Mouse (Mus musculus): ENCODE results near the gene Mospd3. TPM values are rescaled to one million over a fixed set of nuclear protein-coding genes. Genes with fewer than 3 reads are reported as not detected.
A peak's percentile ranks its signal among the peaks of the same experiment; 100 is the strongest.

Gene Mospd3
- polyA plus RNA-seq, 1 experiment from 2014 or later: 14.0 TPM

DNA sequence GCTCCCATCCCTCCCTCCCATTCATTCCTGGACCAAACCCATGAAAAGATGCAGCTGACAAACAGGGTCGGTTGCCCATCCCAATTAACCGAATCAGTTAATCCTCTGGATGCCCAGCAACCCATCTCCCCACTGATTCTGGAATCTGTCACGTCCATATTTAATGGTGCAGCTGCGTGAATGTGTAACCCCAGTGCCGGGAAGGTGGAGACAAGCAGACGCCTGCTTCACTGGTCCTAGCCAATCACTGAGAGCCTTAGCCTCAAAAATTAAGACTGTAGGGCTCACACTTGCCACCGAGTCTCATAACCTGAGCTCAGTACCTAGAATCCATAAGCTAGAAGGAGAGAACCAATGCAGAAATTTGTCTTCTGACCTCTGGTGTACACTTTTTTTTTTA, 4.9 kb downstream of the Mospd3 start:
- Histone ChIP-seq H3K9me3 (replicated peaks) (no peaks in the 10 kb centered on the region; the same call in 1 of the 2 replicates), H3K27ac (replicated peaks) (no peak overlapping the region), H3K4me3 (no peak overlapping the region), H3K4me1 (peaks cover 22% of the 10 kb centered on the region), H3K27me3 (ENCODE audit: low read depth, poor library complexity, severe bottlenecking) (no peaks in the 10 kb centered on the region), H3K36me3 (peaks cover 18% of the 10 kb centered on the region)
- WGBS: 80% methylated on average over 7 of the region's 7 CpGs
- no peak for DNase-seq (ENCODE audit: low spot score)

- Histone ChIP-seq H3K27me3 (ENCODE audit: low read depth, poor library complexity, severe bottlenecking) (no peaks in the 10 kb centered on the region), H3K4me1 (no peaks in the 10 kb centered on the region; the same call in 1 of the 2 replicates), H3K27ac (replicated peaks) (no peak overlapping the region), H3K4me3 (no peak overlapping the region), H3K36me3 (no peaks in the 10 kb centered on the region), H3K9me3 (replicated peaks) (no peaks in the 10 kb centered on the region; the same call in 1 of the 2 replicates)
- 83% methylated on average over 5 of the region's 5 CpGs for WGBS
- no peak for DNase-seq (ENCODE audit: low spot score)
These were observed 10.4 kb downstream of the Mospd3 start for GRCm38 (mm10) chr5:137590507-137590906.

DNA sequence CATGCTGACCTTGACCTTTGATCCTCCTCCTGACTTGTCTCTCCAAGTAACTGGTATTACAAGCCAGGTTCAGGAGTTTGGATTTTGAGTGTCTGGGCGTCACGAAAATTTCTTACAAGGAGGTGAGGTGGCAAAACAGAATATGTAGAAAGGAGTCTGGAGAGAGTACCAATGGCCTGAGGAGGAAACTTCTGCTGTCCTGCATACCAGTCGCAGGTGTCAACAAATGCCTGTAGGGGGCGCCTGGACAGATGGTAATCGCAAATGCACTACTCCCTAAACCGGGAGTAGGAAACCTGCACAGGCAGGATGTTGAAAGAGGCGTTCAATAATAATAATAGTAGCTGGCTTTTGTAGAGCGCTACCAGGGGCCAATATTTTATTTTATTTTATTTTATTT, 15.9 kb downstream of the Mospd3 start:
- Histone ChIP-seq H3K36me3 (no peaks in the 10 kb centered on the region), H3K9me3 (replicated peaks) (no peaks in the 10 kb centered on the region; the same call in 1 of the 2 replicates), H3K4me3 (no peak overlapping the region), H3K27me3 (ENCODE audit: low read depth, poor library complexity, severe bottlenecking) (peaks cover 35% of the 10 kb centered on the region), H3K4me1 (peaks cover 19% of the 10 kb centered on the region), H3K27ac (replicated peaks) (no peak overlapping the region)
- DNase-seq (ENCODE audit: low spot score): peak; percentile 47
- 39% methylated on average over 8 of the region's 8 CpGs for WGBS

DNA sequence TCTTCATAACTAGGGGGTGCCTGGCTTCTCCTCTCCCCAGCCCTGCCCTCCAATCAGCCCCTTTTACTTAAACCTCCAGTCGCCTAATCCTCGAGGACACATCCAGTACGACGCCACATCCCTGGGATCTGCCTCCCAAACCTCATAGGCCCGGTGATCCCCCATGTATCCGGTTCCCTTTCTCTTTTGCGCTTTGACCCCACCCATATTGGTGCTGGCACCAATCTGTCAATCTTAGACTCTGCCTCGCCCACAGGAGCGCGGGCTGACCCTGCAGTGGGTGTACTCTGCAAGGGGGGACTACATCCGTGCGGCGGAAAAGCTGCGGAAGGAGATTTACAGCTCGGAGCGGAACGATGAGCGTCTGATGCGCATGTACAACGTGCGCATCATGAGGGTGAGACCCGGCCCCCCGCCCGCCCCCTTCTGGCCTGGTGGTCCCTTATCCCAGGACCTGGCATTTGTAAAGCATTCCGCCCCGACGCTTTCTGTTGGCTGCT, 17.1 kb downstream of the Mospd3 start:
- peak; percentile 69 for DNase-seq (ENCODE audit: low spot score)
- H3K27me3 ChIP-seq (ENCODE audit: low read depth, poor library complexity, severe bottlenecking): peaks cover 35% of the 10 kb centered on the region
- H3K27ac ChIP-seq (replicated peaks): peak overlapping the region; percentile 61
- H3K4me1 ChIP-seq: peaks cover 19% of the 10 kb centered on the region
- H3K36me3 ChIP-seq: no peaks in the 10 kb centered on the region
- peak overlapping the region; percentile 51 for H3K4me3 ChIP-seq
- no peaks in the 10 kb centered on the region; the same call in 1 of the 2 replicates for H3K9me3 ChIP-seq (replicated peaks)
- WGBS: 16% methylated on average over 27 of the region's 27 CpGs

DNA sequence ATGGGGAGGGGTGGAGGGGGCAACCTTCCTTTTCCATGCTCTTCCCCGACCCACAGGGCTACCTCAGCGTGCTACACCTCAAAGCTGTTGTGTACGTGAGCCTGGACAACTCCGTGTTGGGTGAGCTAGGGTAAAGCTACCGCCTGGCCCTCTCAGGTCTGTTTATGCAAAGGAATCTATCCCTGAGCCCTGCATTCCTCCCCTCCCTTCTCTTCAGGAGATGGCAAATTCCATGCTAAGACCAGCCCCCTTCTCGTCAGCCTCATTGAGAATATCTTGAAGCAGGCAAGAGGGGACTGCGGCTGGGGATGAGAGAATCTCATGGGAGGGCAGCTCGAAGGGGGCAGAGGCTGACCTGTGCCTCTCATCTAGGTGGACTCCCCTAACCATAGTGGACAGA, 18.2 kb downstream of the Mospd3 start:
- Histone ChIP-seq H3K4me1 (peaks cover 19% of the 10 kb centered on the region), H3K9me3 (replicated peaks) (no peaks in the 10 kb centered on the region; the same call in 1 of the 2 replicates), H3K4me3 (no peak overlapping the region), H3K27ac (replicated peaks) (no peak overlapping the region), H3K36me3 (no peaks in the 10 kb centered on the region), H3K27me3 (ENCODE audit: low read depth, poor library complexity, severe bottlenecking) (peaks cover 37% of the 10 kb centered on the region)
- no peak for DNase-seq (ENCODE audit: low spot score)
- WGBS: 45% methylated on average over 8 of the region's 8 CpGs

DNA sequence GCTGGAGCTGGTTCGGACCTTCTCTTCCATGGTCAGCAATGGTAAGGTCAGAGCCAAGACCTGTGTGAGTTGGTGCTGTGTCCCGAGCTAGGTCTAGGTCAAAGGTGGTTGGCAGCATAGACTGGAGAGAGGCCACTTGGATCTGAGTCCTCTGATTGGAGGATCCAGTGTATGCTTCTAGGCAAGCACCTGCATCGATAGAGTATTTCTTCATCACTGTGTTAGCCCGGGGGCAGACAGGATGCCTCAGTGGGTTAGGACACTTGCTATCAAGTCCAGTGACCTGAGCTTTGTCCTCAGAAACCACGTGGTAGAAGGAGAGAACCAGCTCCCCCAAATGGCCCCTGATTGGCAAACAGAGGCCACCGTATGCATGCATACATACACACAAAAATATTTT, 20.6 kb downstream of the Mospd3 start:
- Histone ChIP-seq H3K27ac (replicated peaks) (no peak overlapping the region), H3K4me1 (peaks cover 19% of the 10 kb centered on the region), H3K27me3 (ENCODE audit: low read depth, poor library complexity, severe bottlenecking) (peaks cover 42% of the 10 kb centered on the region), H3K36me3 (no peaks in the 10 kb centered on the region), H3K9me3 (replicated peaks) (no peaks in the 10 kb centered on the region), H3K4me3 (no peak overlapping the region)
- WGBS: 81% methylated on average over 6 of the region's 6 CpGs
- DNase-seq (ENCODE audit: low spot score): no peak

DNA sequence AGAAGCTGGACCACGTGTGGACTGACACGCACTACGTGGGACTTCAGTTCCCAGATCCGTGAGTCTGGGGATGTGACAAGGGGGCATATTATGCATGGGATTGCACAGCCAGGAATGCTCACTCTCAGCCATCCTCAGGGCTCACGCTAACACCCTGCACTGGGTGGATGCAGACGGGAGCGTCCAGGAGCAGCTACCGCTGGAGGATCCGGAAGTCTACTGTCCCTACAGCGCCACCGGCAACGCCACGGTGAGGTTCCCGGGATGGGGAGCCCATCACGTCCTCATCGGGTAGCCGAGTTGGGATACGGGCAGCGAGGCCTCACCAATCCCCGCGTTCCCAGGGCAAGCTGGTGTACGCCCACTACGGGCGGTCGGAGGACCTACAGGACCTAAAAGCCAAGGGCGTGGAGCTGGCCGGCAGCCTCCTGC, 26.4 kb downstream of the Mospd3 start:
- whole genome bisulfite sequencing: 7% methylated on average over 27 of the region's 27 CpGs
- Histone ChIP-seq H3K27ac (replicated peaks) (peak overlapping the region; percentile 60; the same call in 1 of the 2 replicates), H3K9me3 (replicated peaks) (no peaks in the 10 kb centered on the region), H3K27me3 (ENCODE audit: low read depth, poor library complexity, severe bottlenecking) (peaks cover 26% of the 10 kb centered on the region), H3K4me1 (peaks cover 18% of the 10 kb centered on the region), H3K4me3 (peak overlapping the region; percentile 49), H3K36me3 (no peaks in the 10 kb centered on the region)
- peak; percentile 51 for DNase-seq (ENCODE audit: low spot score)

DNA sequence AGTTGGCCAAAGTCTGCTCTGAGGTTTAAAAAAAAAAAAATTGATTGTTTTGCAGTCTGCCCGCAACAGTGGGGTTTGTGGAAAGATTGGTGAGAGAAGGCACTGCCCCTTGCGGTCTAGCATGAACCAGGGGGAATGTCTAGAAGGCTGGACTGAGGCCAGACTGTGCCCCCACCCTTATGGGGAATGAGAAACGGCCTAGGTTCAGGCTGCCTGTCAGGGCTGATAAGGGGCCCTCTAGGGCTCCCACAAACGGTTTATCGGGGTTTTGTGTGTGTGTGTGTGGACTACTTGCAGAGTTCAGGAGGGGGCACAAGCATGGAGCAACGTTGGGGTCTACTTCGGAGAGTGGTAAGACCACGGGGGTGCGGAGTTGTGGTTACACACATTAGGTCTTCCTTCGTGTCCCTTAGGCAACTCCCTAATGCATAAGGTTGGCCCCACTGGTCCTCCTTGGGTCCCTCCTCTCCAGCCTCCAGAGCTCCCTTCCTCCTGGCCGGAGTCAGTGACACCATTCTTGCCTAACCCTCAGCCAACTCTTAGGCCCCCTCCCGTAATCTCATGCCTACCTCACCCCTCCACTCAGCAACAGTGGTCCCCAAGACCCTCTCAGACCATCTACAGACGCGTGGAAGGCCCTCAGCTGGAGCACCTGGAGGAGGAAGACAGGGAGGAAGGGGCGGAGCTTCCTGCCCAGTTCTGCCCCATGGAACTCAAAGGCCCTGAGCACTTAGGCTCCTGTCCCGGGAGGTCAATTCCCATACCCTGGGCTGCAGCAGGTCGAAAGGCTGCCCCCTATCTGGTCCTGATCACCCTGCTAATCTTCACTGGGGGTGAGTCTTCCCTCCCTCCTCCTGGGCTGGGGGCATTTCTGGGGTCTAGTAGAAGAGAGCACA, 29.9 kb downstream of the Mospd3 start:
- Histone ChIP-seq H3K9me3 (replicated peaks) (no peaks in the 10 kb centered on the region), H3K4me3 (peak overlapping the region; percentile 11; the same call in 1 of the 2 replicates), H3K4me1 (peaks cover 24% of the 10 kb centered on the region), H3K27me3 (ENCODE audit: low read depth, poor library complexity, severe bottlenecking) (peaks cover 22% of the 10 kb centered on the region), H3K36me3 (no peaks in the 10 kb centered on the region), H3K27ac (replicated peaks) (no peak overlapping the region)
- DNase-seq (ENCODE audit: low spot score): no peak
- WGBS: 85% methylated on average over 17 of the region's 17 CpGs

- no peak for DNase-seq (ENCODE audit: low spot score)
- Histone ChIP-seq H3K27me3 (ENCODE audit: low read depth, poor library complexity, severe bottlenecking) (peaks cover 21% of the 10 kb centered on the region), H3K4me3 (no peak overlapping the region), H3K36me3 (no peaks in the 10 kb centered on the region), H3K9me3 (replicated peaks) (no peaks in the 10 kb centered on the region), H3K27ac (replicated peaks) (no peak overlapping the region), H3K4me1 (peaks cover 32% of the 10 kb centered on the region)
- 55% methylated on average over 7 of the region's 7 CpGs for WGBS
These were observed 30.7 kb downstream of the Mospd3 start for GRCm38 (mm10) chr5:137570181-137570580.

DNA sequence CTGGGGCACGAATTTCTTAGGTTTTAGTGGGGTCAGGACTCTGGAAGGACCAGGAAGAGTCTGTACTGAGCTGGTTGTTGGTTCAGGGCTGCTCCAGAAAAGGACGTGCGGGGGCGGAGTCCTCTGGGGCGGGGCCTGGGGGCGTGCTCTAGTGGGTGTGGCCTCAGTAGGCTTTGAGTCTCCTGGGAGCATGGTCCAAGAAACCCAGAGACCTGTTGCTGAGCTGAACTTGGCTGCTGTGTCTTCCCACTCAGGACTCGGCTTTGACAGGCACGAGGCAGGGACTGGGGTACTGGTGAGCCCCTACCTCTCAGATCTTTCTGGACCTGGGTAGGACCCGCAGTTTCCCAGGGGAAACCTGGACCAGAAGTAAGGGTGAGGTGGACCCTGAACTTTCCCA, 31.2 kb downstream of the Mospd3 start, which contains the start of gene Tfr2:
Tfr2 (plus strand) TSS at position 176 of the 400 bp plus-strand sequence.
- DNase-seq (ENCODE audit: low spot score): no peak
- H3K27me3 ChIP-seq (ENCODE audit: low read depth, poor library complexity, severe bottlenecking): peaks cover 15% of the 10 kb centered on the region
- H3K4me1 ChIP-seq: peaks cover 32% of the 10 kb centered on the region
- WGBS: 44% methylated on average over 9 of the region's 9 CpGs
- no peak within 1 kb of the TSS; the same call in 1 of the 2 replicates for H3K27ac ChIP-seq (replicated peaks)
- no peak within 1 kb of the TSS for H3K4me3 ChIP-seq
- no peaks in the 10 kb centered on the region for H3K9me3 ChIP-seq (replicated peaks)
- no peaks in the 10 kb centered on the region for H3K36me3 ChIP-seq

- peaks cover 9% of the 10 kb centered on the region for H3K27me3 ChIP-seq (ENCODE audit: low read depth, poor library complexity, severe bottlenecking)
- no peaks in the 10 kb centered on the region for H3K9me3 ChIP-seq (replicated peaks)
- no peak overlapping the region for H3K4me3 ChIP-seq
- H3K4me1 ChIP-seq: peaks cover 26% of the 10 kb centered on the region
- H3K36me3 ChIP-seq: no peaks in the 10 kb centered on the region
- 76% methylated on average over 12 of the region's 12 CpGs for WGBS
- no peak for DNase-seq (ENCODE audit: low spot score)
- no peak overlapping the region for H3K27ac ChIP-seq (replicated peaks)
These were observed 31.8 kb downstream of the Mospd3 start for GRCm38 (mm10) chr5:137569031-137569430.

DNA sequence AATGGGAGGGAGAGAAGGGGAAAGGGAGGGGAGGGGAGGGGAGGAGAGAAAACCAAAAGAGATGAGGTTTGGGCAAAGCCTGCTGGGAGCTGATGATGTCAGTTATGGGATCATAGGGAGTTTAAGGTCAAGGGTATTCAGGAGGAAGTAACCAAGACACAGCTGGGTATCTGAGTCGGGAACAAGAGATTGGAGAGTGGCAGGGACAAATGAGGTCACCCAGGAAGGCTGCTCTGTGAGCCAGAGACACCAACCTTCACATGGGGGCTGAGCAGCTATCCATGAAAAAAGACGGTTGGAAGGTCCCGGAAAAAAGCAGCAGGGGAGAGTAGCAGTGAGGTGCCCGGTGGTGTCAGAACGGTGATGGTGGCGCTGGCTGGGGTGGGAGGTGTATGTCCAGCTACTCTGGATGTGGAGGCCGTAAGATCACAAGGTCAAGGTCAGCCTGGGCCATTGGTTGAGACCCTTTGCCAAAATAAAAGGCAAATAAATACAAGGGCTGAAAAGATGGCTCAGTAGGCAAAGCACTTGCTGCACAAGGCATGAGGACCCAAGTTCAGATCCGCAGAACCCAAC, 32.5 kb downstream of the Mospd3 start:
- Histone ChIP-seq H3K4me1 (peaks cover 24% of the 10 kb centered on the region), H3K4me3 (no peak overlapping the region), H3K27ac (replicated peaks) (no peak overlapping the region), H3K36me3 (no peaks in the 10 kb centered on the region), H3K27me3 (ENCODE audit: low read depth, poor library complexity, severe bottlenecking) (0 out of 2 replicates have a peak, but pooled peaks cover 3% of the 10 kb centered on the region), H3K9me3 (replicated peaks) (no peaks in the 10 kb centered on the region)
- DNase-seq (ENCODE audit: low spot score): no peak
- 85% methylated on average over 8 of the region's 8 CpGs for WGBS

Data from midbrain, embryonic 10.5 days (tissue).